Mouse (Mus musculus) liver, embryonic 11.5 days (tissue): ENCODE data around the gene Ric8b. TPM values are rescaled to one million over a fixed set of nuclear protein-coding genes. Genes with fewer than 3 reads are reported as not detected.
A peak's percentile ranks its signal among the peaks of the same experiment; 100 is the strongest.

ENCODE experiments used
- ATAC-seq: fragments of 200-750 bp; cut with Nextera tagmentation; replicated peaks from 2 replicates; pipeline ENCODE4 v1.8.0; 2017; ENCODE audit warnings: moderate number of reproducible peaks, mild to moderate bottlenecking, moderate TSS enrichment, moderate library complexity; ENCODE audit not compliant: low FRiP score
- DNase-seq: peaks from one replicate; pipeline ENCODE4 v3.0.0-alpha.2; 2017; ENCODE audit warnings: low spot score
- H3K27ac ChIP-seq: fragments of 300-500 bp; sonication (generic); 2 replicates; pipeline ENCODE4 v1.5.1; 2014; ENCODE audit warnings: mild to moderate bottlenecking, low read depth, low read length, control low read depth
- H3K27me3 ChIP-seq: fragments of 300-500 bp; sonication (generic); replicated peaks from 2 replicates; pipeline ENCODE4 v1.6.1; 2014; ENCODE audit warnings: low read length, mixed read lengths; ENCODE audit not compliant: control insufficient read depth, insufficient read depth
- H3K36me3 ChIP-seq: fragments of 300-500 bp; sonication (generic); 2 replicates; pipeline ENCODE4 v1.6.1; 2014; ENCODE audit warnings: mild to moderate bottlenecking, low read length, moderate library complexity, mixed read lengths; ENCODE audit not compliant: control insufficient read depth, insufficient read depth
- H3K4me1 ChIP-seq: fragments of 300-500 bp; sonication (generic); replicated peaks from 2 replicates; pipeline ENCODE4 v1.6.1; 2014; ENCODE audit warnings: low read length, mixed read lengths; ENCODE audit not compliant: control insufficient read depth, insufficient read depth
- H3K4me2 ChIP-seq: fragments of 300-500 bp; sonication (generic); 2 replicates; pipeline ENCODE4 v1.6.1; 2014; ENCODE audit warnings: mild to moderate bottlenecking, control low read depth, moderate library complexity
- H3K4me3 ChIP-seq: fragments of 300-500 bp; sonication (generic); 2 replicates; pipeline ENCODE4 v1.5.1; 2014; ENCODE audit warnings: low read depth, low read length, control low read depth
- H3K9ac ChIP-seq: fragments of 300-500 bp; sonication (generic); 2 replicates; pipeline ENCODE4 v1.6.1; 2014; ENCODE audit warnings: low read depth, low read length, control low read depth
- H3K9me3 ChIP-seq: fragments of 300-500 bp; sonication (generic); 2 replicates; pipeline ENCODE4 v1.6.1; 2016; ENCODE audit warnings: low read length, inconsistent platforms, mixed read lengths; ENCODE audit not compliant: control insufficient read depth
- WGBS: fragments of 180-500 bp; shearing (Covaris S2); extraction: QIAGEN DNeasy Blood & Tissue Kit; methylation state at CpG from one replicate; pipeline ENCODE4 v1.1.7; 2014; 5-methylcytosine and 5-hydroxymethylcytosine counted together
- polyA plus RNA-seq: library from polyadenylated mRNA; unstranded; fragments of >200 nt; fragmentation: Nextera tagmentation; extraction: Ambion mirVana; gene quantifications from 2 replicates; pipeline ENCODE4 v1.2.1, GENCODE M21; 2014

Ric8b gene
- polyA plus RNA-seq = 9.7 and 11.8 TPM in 2 replicates

DNA sequence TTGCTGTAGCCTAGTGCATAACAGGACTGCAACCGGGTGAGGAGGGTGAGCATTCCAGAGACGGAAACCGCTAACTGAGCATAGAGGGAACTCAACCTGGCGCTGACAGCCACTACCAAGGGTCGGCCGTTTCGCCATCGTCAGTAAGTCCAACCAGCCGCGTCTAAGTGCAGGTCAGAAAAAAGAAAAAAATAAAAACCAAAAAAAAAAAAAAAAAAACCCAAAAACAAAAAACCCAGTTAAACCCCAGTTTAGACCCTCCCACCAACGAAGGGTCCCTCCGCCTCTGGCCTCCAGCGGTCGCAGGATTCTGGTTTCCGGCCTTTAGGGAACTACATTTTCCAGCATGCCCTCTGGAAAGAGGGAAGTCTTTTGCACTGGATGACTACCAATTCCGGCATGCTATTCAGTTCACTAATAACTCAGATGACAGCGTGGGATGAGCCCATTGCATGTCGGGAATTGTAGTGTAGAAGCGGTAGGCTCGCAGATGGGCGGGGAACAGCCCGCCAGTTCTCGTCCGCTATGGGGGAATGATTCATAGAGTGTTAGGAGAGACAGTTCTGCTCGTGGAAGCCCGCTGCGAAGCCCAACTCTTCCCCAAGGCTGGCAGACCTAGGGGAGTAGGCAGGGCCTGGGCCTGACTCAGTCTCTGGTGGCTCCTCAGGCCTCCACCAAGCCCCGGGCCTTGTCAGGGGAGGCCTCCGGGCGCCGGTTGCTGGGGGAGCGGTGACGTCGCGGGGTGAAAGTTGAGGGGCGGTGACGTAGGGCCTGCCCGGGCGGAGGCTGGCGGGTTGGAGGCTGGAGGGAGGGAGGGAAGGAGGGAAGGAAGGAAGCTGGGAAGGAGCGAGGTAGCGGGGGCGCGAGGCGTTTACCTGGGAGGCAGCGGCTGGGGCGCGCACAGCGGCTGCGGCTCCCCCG lies at the start of gene Ric8b:
Ric8b (plus strand) TSS at position 807 of the 921 bp plus-strand sequence.
- under 1% methylated on average over 51 of the region's 51 CpGs for WGBS
- no peaks in the 10 kb centered on the region for H3K27me3 ChIP-seq
- peak; percentile 99 for DNase-seq
- peak within 1 kb of the TSS; percentile 88 for H3K4me2 ChIP-seq
- peak within 1 kb of the TSS; percentile 67 for H3K9ac ChIP-seq
- H3K9me3 ChIP-seq = no peaks in the 10 kb centered on the region
- peaks cover 18% of the 10 kb centered on the region for H3K4me1 ChIP-seq
- no peaks in the 10 kb centered on the region for H3K36me3 ChIP-seq
- H3K4me3 ChIP-seq = peak within 1 kb of the TSS; percentile 76
- peak within 1 kb of the TSS; percentile 83 for H3K27ac ChIP-seq
- ATAC-seq = peak; percentile 96

DNA sequence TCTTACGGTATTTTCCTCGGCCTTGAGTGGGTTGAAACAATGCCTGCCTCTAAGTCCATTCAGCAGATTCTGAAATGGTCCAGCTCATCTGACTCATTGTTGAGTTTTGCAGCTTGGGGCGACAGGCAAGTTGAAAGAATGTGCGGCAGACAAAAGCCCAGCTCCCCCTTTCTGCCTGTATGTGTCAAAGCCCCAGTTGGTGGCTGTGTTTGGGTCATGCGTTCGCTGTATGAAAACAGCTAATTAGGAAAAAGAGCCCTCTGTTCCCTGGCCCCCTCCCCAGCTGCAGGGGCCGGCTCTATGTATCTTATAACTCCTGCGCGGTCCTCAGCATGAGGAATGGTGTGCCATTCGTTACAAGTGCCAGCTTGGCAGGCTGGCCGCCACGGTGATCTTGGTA lies 46.1 kb upstream of the Ric8b start:
- DNase-seq (no peak), ATAC-seq (no peak)
- Histone ChIP-seq H3K36me3 (no peaks in the 10 kb centered on the region), H3K9me3 (no peaks in the 10 kb centered on the region), H3K27ac (no peak overlapping the region), H3K9ac (no peak overlapping the region), H3K4me2 (no peak overlapping the region), H3K4me3 (no peak overlapping the region), H3K27me3 (no peaks in the 10 kb centered on the region), H3K4me1 (no peaks in the 10 kb centered on the region)
- WGBS = 81% methylated on average over 12 of the region's 12 CpGs

DNA sequence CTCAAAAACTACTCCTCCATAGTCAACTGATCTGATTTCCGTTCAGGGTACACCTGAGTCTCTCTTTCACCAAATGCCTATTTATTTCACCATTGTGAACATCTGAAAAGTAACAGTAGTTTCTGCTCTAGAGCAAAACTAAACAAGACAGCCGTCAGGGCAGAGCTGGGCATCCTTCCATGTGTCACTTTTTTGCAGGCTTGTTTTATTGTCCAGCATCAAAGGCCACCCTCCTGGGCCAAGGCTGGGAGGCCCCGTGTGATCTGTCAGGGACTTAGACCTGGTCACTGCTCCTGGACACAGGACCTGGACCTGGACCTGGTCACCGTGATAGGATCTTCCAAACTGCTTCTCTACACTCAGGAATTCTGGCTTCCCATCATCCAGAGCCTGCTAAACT lies 45.5 kb upstream of the Ric8b start:
- DNase-seq = no peak
- Histone ChIP-seq H3K9ac (no peak overlapping the region), H3K27ac (no peak overlapping the region), H3K9me3 (no peaks in the 10 kb centered on the region), H3K4me3 (no peak overlapping the region), H3K4me2 (no peak overlapping the region), H3K4me1 (no peaks in the 10 kb centered on the region), H3K36me3 (no peaks in the 10 kb centered on the region), H3K27me3 (no peaks in the 10 kb centered on the region)
- 74% methylated on average over 4 of the region's 4 CpGs for WGBS
- no peak for ATAC-seq

DNA sequence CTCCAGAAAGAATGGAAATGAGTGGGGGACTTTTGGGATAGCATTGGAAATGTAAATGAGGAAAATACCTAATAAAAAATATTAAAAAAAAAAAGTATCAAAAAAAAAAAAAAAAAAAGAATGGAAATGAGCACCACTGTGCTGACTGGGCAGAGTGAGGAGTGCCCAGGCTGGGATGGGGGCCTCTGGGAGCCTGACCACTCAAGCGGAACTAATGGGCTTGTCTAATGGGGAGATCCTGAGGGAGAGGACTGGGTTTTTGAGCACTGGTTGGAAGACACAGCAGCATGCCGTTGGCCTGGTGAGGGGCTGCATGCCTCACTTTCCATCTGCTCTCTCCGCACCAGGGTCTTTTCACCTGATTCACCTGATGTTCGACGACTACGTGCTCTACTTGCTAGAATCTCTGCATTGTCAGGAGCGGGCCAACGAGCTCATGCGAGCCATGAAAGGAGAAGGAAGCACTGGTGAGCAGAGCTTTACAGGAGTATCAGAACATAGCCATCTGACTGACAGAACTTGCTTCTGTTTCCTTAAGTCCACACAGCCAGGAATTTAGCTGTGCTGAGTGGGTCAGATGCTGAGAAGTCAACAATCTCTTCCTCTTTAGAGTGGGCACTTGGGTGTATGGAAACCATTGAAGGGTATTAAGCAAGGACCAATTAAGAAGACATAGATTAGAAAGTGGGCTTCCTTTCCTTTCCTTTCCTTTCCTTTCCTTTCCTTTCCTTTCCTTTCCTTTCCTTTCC lies 37.4 kb upstream of the Ric8b start:
- Histone ChIP-seq H3K4me2 (no peak overlapping the region), H3K4me3 (no peak overlapping the region), H3K9ac (no peak overlapping the region), H3K4me1 (no peaks in the 10 kb centered on the region), H3K27me3 (no peaks in the 10 kb centered on the region), H3K27ac (no peak overlapping the region), H3K36me3 (no peaks in the 10 kb centered on the region), H3K9me3 (no peaks in the 10 kb centered on the region)
- no peak for ATAC-seq
- DNase-seq = no peak
- WGBS = 70% methylated on average over 9 of the region's 9 CpGs

DNA sequence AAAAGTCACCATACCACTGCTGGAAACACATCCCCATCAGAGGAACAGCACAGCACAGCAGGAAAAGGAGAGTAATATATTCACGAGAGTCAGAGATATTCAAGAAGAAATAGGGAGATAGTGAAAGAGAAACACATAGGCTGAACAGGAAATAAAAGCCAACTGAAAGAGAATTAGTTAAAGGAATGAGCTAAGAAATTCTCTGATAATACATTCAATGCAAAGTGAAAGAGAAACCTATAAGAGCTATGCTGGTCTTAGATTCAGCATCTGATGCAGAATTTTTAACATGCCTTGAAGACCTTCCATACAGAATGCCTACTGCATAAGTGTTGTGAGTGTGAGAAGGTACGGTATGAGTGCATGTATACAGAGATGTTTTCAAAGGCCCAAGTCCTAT lies 34.9 kb upstream of the Ric8b start:
- no peak for ATAC-seq
- H3K4me3 ChIP-seq = no peak overlapping the region
- no peak for DNase-seq
- no peaks in the 10 kb centered on the region for H3K36me3 ChIP-seq
- no peak overlapping the region for H3K27ac ChIP-seq
- H3K4me1 ChIP-seq = peaks cover 4% of the 10 kb centered on the region; the same call in 1 of the 2 replicates
- H3K27me3 ChIP-seq = no peaks in the 10 kb centered on the region
- WGBS = 76% methylated on average over 2 of the region's 2 CpGs
- no peak overlapping the region for H3K4me2 ChIP-seq
- H3K9ac ChIP-seq = no peak overlapping the region
- no peaks in the 10 kb centered on the region for H3K9me3 ChIP-seq

DNA sequence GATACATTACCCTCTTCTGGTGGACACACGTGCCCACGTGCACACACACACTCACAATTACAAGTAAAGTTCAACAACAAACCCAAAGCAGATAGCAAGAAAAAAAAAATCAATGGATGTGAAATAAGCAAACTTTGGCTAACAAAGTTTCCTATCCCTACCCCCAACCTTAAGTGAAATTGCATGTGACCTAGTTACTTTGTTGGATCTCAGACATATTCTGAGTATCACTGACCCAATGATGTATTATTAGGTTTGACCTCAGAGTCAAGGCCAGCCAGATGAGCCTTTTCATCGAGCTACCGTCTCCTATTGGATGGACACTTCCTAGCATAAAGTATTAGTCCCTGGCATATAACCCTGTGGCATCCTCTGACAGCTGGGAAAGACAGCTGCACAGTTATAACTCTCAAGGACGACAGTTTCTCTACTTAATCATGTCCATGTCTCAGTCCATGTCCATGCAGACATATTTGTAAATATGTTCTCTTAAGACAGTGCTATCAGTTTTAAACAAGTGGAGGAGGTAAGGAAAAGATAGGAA lies 32.0 kb upstream of the Ric8b start:
- ATAC-seq = peak; percentile 44
- Histone ChIP-seq H3K4me2 (no peak overlapping the region), H3K27ac (no peak overlapping the region), H3K9me3 (no peaks in the 10 kb centered on the region), H3K27me3 (no peaks in the 10 kb centered on the region), H3K36me3 (no peaks in the 10 kb centered on the region), H3K4me3 (no peak overlapping the region), H3K9ac (no peak overlapping the region), H3K4me1 (peaks cover 4% of the 10 kb centered on the region; the same call in 1 of the 2 replicates)
- no peak for DNase-seq
- 60% methylated on average over 5 of the region's 5 CpGs for WGBS

DNA sequence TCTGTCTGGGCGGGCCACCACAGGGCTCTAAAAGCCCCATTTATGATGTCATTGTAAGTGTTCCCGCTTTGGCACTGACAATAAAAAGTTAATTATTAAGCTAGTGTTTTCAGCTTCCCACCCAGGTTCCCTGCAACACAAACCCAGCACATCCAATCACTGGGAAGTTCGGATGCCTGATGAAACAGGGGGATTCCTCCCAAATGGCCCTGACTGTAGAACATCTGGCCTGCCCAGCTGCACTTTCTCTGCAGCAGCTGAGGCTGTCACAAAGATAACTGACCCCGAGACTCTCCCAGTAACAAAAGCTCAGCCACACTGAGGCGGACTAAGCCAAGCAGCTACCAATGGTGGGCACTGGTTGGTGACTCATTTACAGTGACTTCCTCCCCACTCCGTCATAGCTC lies 31.2 kb upstream of the Ric8b start:
- Histone ChIP-seq H3K27ac (no peak overlapping the region), H3K36me3 (no peaks in the 10 kb centered on the region), H3K4me1 (peaks cover 4% of the 10 kb centered on the region; the same call in 1 of the 2 replicates), H3K4me3 (no peak overlapping the region), H3K9me3 (no peaks in the 10 kb centered on the region), H3K27me3 (no peaks in the 10 kb centered on the region), H3K4me2 (0 out of 2 replicates have a peak overlapping the region, but pooled peaks have one; percentile 8), H3K9ac (no peak overlapping the region)
- peak; percentile 70 for ATAC-seq
- 28% methylated on average over 6 of the region's 6 CpGs for WGBS
- DNase-seq = no peak

DNA sequence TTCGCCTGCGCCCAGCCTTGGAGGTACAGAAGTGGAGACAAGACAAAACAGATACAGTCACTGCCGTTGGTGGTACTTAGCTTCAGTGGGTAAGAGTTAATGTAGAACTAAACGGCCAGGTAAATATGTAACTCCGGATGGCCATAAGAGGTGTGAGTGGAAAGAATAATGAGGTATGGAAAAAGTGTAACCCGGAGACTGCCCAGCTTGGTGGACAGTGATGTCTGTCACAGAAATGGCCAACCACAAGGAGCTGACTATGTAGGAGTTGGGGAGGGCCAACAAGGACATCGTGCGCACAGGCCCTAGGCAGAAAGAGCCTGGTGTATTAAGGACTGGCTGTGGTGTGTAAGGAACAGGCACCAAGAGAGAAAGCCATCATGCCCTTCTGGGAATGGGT lies 30.6 kb upstream of the Ric8b start:
- WGBS = 77% methylated on average over 8 of the region's 8 CpGs
- Histone ChIP-seq H3K36me3 (no peaks in the 10 kb centered on the region), H3K4me2 (no peak overlapping the region), H3K9me3 (no peaks in the 10 kb centered on the region), H3K27ac (no peak overlapping the region), H3K4me1 (peaks cover 4% of the 10 kb centered on the region; the same call in 1 of the 2 replicates), H3K4me3 (no peak overlapping the region), H3K27me3 (no peaks in the 10 kb centered on the region), H3K9ac (no peak overlapping the region)
- no peak for DNase-seq
- ATAC-seq = no peak
